Mouse (Mus musculus) thymus, adult 2 months (tissue): ENCODE results near the gene Shf.

Source experiments
- CTCF ChIP-seq: fragments of 200-500 bp; IDR thresholded peaks from 2 replicates; pipeline ENCODE4 v1.5.1; 2012; ENCODE audit warnings: mild to moderate bottlenecking, control low read depth, low read length, moderate library complexity, borderline replicate concordance; ENCODE audit not compliant: control insufficient read depth, poor library complexity, insufficient read depth; ENCODE audit errors: extremely low read depth
- POLR2A ChIP-seq: fragments of 200-500 bp; IDR thresholded peaks from 2 replicates; pipeline ENCODE4 v1.6.1; 2012; ENCODE audit warnings: mild to moderate bottlenecking, low read length, control low read depth, moderate library complexity; ENCODE audit not compliant: control insufficient read depth, poor library complexity, insufficient read depth; ENCODE audit errors: extremely low read depth

- TF ChIP-seq POLR2A, result no peak
- TF ChIP-seq CTCF, result no peak
These were observed 3.6 kb downstream of the Shf start for GRCm38 (mm10) chr2:122365244-122365866.
